Mouse (Mus musculus): ENCODE measurements around the gene Psph. TPM values are rescaled to one million over a fixed set of nuclear protein-coding genes. Genes with fewer than 3 reads are reported as not detected.
"Not testable (repeated sequence)": the region's sequence is repeated elsewhere in the genome, so short reads cannot be mapped to it uniquely, and the experiment has no call there.

Gene Psph
- polyA plus RNA-seq, 1 experiment = 0.92 TPM

- no peaks in the 10 kb centered on the region for H3K27me3 ChIP-seq (ENCODE audit: control insufficient read depth)
- peaks cover 21% of the 10 kb centered on the region for H3K36me3 ChIP-seq (ENCODE audit: control insufficient read depth)
- TF ChIP-seq TAL1 (IDR thresholded peaks at IDR 0.05; ENCODE audit: low read length) = no peak
- no peak for TF ChIP-seq GATA1 (IDR thresholded peaks at IDR 0.05; ENCODE audit: low read length)
- H3K4me1 ChIP-seq (ENCODE audit: control insufficient read depth) = peaks cover 30% of the 10 kb centered on the region
- H3K4me3 ChIP-seq (replicated peaks) = peak overlapping the region; percentile 64
- no peaks in the 10 kb centered on the region for H3K9me3 ChIP-seq (ENCODE audit: control insufficient read depth, low read length)
Measured at GRCm38 (mm10) chr5:129778348-129778995, 8.8 kb downstream of the Psph start.

GRCm38 (mm10) chr5:129774661-129775060 is 12.6 kb downstream of the Psph start:
- Histone ChIP-seq H3K36me3 (ENCODE audit: control insufficient read depth) (peaks cover 48% of the 10 kb centered on the region), H3K27me3 (ENCODE audit: control insufficient read depth) (no peaks in the 10 kb centered on the region), H3K4me3 (replicated peaks) (no peak overlapping the region), H3K9me3 (ENCODE audit: control insufficient read depth, low read length) (no peaks in the 10 kb centered on the region), H3K4me1 (ENCODE audit: control insufficient read depth) (peaks cover 26% of the 10 kb centered on the region)
- TF ChIP-seq TAL1 (IDR thresholded peaks at IDR 0.05; ENCODE audit: low read length) = no peak
- no peak for TF ChIP-seq GATA1 (IDR thresholded peaks at IDR 0.05; ENCODE audit: low read length)

- H3K36me3 ChIP-seq (ENCODE audit: control insufficient read depth) = peaks cover 56% of the 10 kb centered on the region
- not testable (repeated sequence) for H3K9me3 ChIP-seq (ENCODE audit: control insufficient read depth, low read length); H3K27me3 ChIP-seq (ENCODE audit: control insufficient read depth); H3K4me3 ChIP-seq (replicated peaks)
- peaks cover 14% of the 10 kb centered on the region for H3K4me1 ChIP-seq (ENCODE audit: control insufficient read depth)
Measured at GRCm38 (mm10) chr5:129773330-129773729, 13.9 kb downstream of the Psph start.

- peaks cover 7% of the 10 kb centered on the region for H3K4me1 ChIP-seq (ENCODE audit: control insufficient read depth)
- TF ChIP-seq TAL1 (IDR thresholded peaks at IDR 0.05; ENCODE audit: low read length) (no peak), GATA1 (IDR thresholded peaks at IDR 0.05; ENCODE audit: low read length) (no peak)
- no peaks in the 10 kb centered on the region for H3K9me3 ChIP-seq (ENCODE audit: control insufficient read depth, low read length)
- H3K27me3 ChIP-seq (ENCODE audit: control insufficient read depth) = no peaks in the 10 kb centered on the region
- H3K4me3 ChIP-seq (replicated peaks) = no peak overlapping the region
- H3K36me3 ChIP-seq (ENCODE audit: control insufficient read depth) = peaks cover 64% of the 10 kb centered on the region
Measured at GRCm38 (mm10) chr5:129772433-129772832, 14.8 kb downstream of the Psph start.

- TF ChIP-seq TAL1 (IDR thresholded peaks at IDR 0.05; ENCODE audit: low read length) (no peak), GATA1 (IDR thresholded peaks at IDR 0.05; ENCODE audit: low read length) (no peak)
- no peaks in the 10 kb centered on the region for H3K27me3 ChIP-seq (ENCODE audit: control insufficient read depth)
- no peaks in the 10 kb centered on the region for H3K9me3 ChIP-seq (ENCODE audit: control insufficient read depth, low read length)
- no peak overlapping the region for H3K4me3 ChIP-seq (replicated peaks)
- H3K36me3 ChIP-seq (ENCODE audit: control insufficient read depth) = peaks cover 63% of the 10 kb centered on the region
- H3K4me1 ChIP-seq (ENCODE audit: control insufficient read depth) = peaks cover 3% of the 10 kb centered on the region
Measured at GRCm38 (mm10) chr5:129770443-129771355, 16.6 kb downstream of the Psph start.

GRCm38 (mm10) chr5:129761865-129762540 is 25.2 kb downstream of the Psph start:
- no peaks in the 10 kb centered on the region for H3K9me3 ChIP-seq (ENCODE audit: control insufficient read depth, low read length)
- peaks cover 26% of the 10 kb centered on the region for H3K36me3 ChIP-seq (ENCODE audit: control insufficient read depth)
- H3K4me1 ChIP-seq (ENCODE audit: control insufficient read depth) = peaks cover 2% of the 10 kb centered on the region; the same call in 1 of the 2 replicates
- H3K27me3 ChIP-seq (ENCODE audit: control insufficient read depth) = no peaks in the 10 kb centered on the region
- no peak overlapping the region for H3K4me3 ChIP-seq (replicated peaks)
- TF ChIP-seq GATA1 (IDR thresholded peaks at IDR 0.05; ENCODE audit: low read length) = no peak
- no peak for TF ChIP-seq TAL1 (IDR thresholded peaks at IDR 0.05; ENCODE audit: low read length)

GRCm38 (mm10) chr5:129759929-129760480 is 27.2 kb downstream of the Psph start:
- H3K36me3 ChIP-seq (ENCODE audit: control insufficient read depth) = peaks cover 15% of the 10 kb centered on the region
- no peak for TF ChIP-seq TAL1 (IDR thresholded peaks at IDR 0.05; ENCODE audit: low read length)
- H3K4me1 ChIP-seq (ENCODE audit: control insufficient read depth) = peaks cover 2% of the 10 kb centered on the region; the same call in 1 of the 2 replicates
- no peak overlapping the region for H3K4me3 ChIP-seq (replicated peaks)
- H3K27me3 ChIP-seq (ENCODE audit: control insufficient read depth) = no peaks in the 10 kb centered on the region
- no peaks in the 10 kb centered on the region for H3K9me3 ChIP-seq (ENCODE audit: control insufficient read depth, low read length)

GRCm38 (mm10) chr5:129756886-129757285 is 30.4 kb downstream of the Psph start:
- no peak for TF ChIP-seq GATA1 (IDR thresholded peaks at IDR 0.05; ENCODE audit: low read length)
- TF ChIP-seq TAL1 (IDR thresholded peaks at IDR 0.05; ENCODE audit: low read length) = no peak
- H3K9me3 ChIP-seq (ENCODE audit: control insufficient read depth, low read length) = no peaks in the 10 kb centered on the region
- H3K4me1 ChIP-seq (ENCODE audit: control insufficient read depth) = peaks cover 2% of the 10 kb centered on the region; the same call in 1 of the 2 replicates
- no peak overlapping the region for H3K4me3 ChIP-seq (replicated peaks)
- H3K27me3 ChIP-seq (ENCODE audit: control insufficient read depth) = no peaks in the 10 kb centered on the region
- H3K36me3 ChIP-seq (ENCODE audit: control insufficient read depth) = peaks cover 16% of the 10 kb centered on the region

GRCm38 (mm10) chr5:129744050-129744449 is 43.2 kb downstream of the Psph start:
- 0 out of 2 replicates have a peak, but pooled peaks cover 5% of the 10 kb centered on the region for H3K9me3 ChIP-seq (ENCODE audit: control insufficient read depth, low read length)
- TF ChIP-seq GATA1 (IDR thresholded peaks at IDR 0.05; ENCODE audit: low read length) (no peak), TAL1 (IDR thresholded peaks at IDR 0.05; ENCODE audit: low read length) (no peak)
- H3K4me1 ChIP-seq (ENCODE audit: control insufficient read depth) = peaks cover 39% of the 10 kb centered on the region
- no peak overlapping the region for H3K4me3 ChIP-seq (replicated peaks)
- no peaks in the 10 kb centered on the region for H3K27me3 ChIP-seq (ENCODE audit: control insufficient read depth)
- peaks cover 60% of the 10 kb centered on the region for H3K36me3 ChIP-seq (ENCODE audit: control insufficient read depth)

Measured in erythroblast, embryonic 14.5 days (primary cell).